Mouse (Mus musculus) ES-Bruce4 (cell line): ENCODE data around the gene 4930590J08Rik.

ENCODE experiments used
- CTCF ChIP-seq: IDR thresholded peaks from one replicate; pipeline ENCODE4 v1.8.1; 2011; ENCODE audit warnings: low read depth, low read length
- EP300 ChIP-seq: IDR thresholded peaks from 2 replicates; pipeline ENCODE4 v1.6.1; 2011; ENCODE audit warnings: low read depth, low read length; ENCODE audit not compliant: insufficient read depth
- POLR2A ChIP-seq: IDR thresholded peaks from one replicate; pipeline ENCODE4 v1.8.1; 2011; ENCODE audit warnings: low read length; ENCODE audit not compliant: insufficient read depth

DNA sequence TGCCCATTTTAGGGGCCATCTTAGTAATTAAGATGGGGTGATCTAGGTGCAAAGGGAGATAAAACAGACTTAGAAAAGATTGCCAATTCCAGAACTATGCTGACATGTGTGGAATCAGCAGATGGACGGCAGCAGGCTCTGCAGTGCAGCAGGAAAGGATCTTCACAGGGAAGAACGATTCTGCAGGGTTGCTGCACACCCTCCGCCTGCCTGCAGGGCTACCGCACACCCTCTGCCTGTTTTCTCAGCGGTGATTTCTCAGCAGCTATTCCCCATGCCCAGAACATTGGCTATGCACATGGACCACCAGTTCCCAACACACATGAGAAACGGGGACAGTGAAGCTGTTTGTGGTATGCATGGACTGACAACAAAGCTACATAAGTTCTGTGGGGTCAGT lies 63.4 kb downstream of the 4930590J08Rik start:
- TF ChIP-seq CTCF: no peak
- no peak for TF ChIP-seq POLR2A
- TF ChIP-seq EP300: no peak
